Mouse (Mus musculus): ENCODE data around the gene Qrfpr.

Qrfpr gene

DNA sequence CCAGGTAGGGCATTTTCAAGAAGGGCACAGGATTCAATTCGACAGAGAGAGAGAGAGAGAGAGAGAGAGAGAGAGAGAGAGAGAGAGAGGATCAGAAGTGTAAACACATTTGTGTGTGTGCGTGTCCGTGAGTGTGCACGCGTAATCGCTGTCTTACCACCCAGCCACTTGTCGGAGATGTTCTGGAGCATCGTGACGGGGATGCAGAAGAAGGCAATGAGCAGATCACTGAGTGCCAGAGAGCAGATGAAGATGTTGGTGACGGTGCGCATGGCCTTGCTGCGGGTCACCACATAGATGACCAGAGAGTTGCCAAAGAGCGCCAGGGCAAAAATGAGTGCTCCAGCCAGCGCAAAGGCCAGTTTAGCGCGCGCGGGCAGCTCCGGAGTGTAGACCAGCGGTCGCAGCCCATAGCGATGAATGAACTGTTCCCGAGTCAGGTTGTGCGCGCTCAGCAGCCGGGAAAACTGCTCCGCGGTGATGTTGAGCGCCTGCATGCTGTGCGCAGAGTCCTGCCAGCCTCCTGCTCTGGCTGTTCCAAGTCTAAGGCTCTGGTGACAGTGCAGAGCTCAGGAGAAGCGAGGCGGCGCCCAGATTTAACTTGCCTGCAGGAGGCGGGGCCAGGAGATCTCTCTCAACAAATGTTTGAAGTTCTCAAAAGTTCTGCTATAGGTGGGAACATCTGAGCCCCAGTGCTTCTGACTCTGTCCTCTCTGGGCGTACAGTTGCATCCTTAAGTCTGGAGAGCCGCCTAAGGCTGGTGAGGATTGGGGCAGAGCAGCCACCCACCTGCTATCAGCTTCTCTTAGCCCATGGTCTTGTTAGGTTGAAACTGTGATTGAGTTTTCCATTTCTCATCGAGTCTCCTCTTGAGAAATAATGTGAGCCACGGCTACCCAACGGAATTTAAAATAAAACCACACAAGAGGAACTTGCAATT lies at the start of gene Qrfpr:
Gene Qrfpr, minus strand, starts transcription at position 571 of the 940 bp plus-strand sequence.
- DNase-seq, result no peak

DNA sequence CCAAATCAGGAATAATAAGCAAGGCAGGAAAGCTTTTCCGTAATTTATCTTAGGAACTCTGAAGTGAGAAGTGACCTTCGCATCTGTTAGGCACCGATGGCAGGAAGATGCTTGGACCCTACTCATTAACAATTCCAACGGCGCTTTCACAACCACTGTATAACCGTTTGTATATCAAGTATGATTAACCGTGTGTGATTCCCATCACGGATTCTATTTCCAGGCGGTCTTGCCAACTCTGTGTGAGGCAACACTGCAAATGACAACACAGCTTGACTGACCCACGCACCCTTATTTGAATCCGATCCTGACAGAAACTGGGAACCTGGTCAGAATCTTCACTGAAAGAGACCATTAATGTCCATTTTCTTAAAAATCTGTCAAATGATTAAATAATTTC lies 41.8 kb upstream of the Qrfpr start:
- DNase-seq, result no peak

- no peak for DNase-seq
Measured at GRCm38 (mm10) chr3:36263265-36263664, 41.2 kb upstream of the Qrfpr start.

DNA sequence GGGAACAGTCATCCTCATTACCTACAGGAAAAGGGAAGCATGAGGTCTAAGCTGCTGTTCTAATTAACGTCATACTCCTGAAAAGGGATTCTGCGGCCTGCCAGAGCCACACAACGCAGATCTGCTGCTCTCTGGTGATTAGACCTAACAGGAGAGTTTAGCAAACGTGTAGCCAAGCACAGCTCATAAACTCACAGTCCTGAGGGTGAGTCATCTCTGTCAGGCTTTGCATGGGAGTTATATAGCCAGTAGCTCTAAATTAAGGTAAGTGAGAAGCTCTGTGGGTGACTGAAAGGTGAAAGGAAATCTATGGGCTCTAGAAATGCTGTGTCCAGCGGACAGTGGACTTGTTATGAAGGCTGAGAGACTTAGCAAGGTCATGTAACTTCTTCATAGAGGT lies 28.5 kb upstream of the Qrfpr start:
- no peak for DNase-seq

DNA sequence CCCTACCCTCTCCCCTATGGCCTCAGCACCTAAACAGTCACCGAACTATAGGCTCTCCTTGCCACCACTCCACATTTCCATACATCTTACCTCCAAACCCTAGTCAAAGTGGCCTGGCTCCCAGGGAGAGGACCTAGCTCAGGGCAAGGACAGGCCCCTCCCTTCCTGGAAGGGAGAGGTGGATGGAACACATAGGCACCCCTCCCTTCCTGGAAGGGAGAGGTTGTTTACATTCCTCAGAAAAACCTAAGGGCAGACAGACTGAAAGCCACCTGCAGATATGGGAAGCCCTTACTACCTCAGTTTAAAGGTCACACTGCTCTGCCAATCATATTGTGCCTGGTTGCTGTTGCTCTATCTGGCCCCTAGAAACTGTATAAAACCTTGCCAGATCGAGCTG lies 26.3 kb upstream of the Qrfpr start:
- DNase-seq, result no peak

GRCm38 (mm10) chr3:36229941-36230340 lies 7.8 kb upstream of the Qrfpr start:
- DNase-seq, result no peak

GRCm38 (mm10) chr3:36227246-36227645 lies 5.1 kb upstream of the Qrfpr start:
- no peak for DNase-seq

DNA sequence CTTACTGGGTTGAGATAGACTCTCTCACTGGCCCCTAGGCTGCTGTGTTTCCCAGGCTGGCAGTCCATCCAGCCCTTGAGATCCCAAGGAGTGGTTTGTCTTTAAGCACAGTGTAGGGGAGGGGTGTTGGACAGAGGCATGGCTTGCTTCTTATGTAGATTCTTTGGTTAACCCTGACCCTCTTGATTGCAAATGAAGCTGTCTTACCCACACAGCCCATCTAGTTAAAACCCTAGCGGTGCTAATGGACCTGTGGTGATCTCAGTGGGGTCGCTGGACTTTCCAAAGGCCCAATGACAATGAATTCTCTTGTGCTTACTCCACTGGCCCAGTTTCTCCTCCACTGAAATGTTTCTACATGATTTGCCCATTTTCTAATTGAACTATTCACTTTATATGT lies 1.2 kb upstream of the Qrfpr start:
- no peak for DNase-seq

DNA sequence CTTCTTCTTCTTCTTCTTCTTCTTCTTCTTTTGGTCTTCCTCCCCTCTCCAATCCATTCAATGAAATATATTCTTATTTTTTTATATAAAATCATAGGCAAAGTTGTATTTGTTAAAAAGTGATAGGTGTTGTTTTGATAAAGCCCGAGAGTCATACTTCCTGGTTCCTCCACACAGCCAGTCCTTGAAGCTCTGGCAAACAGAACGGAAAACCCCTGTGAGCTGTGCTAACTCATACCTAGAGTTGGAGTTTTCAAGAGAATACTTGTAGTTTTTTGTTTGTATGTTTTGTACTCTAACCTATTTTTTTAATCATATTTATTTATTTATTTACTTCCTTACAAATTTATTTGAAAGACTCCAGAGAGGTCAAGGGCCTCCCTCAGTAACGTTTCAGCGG lies 9.4 kb downstream of the Qrfpr start:
- no peak for DNase-seq

GRCm38 (mm10) chr3:36210939-36211338 lies 11.2 kb downstream of the Qrfpr start:
- no peak for DNase-seq

DNA sequence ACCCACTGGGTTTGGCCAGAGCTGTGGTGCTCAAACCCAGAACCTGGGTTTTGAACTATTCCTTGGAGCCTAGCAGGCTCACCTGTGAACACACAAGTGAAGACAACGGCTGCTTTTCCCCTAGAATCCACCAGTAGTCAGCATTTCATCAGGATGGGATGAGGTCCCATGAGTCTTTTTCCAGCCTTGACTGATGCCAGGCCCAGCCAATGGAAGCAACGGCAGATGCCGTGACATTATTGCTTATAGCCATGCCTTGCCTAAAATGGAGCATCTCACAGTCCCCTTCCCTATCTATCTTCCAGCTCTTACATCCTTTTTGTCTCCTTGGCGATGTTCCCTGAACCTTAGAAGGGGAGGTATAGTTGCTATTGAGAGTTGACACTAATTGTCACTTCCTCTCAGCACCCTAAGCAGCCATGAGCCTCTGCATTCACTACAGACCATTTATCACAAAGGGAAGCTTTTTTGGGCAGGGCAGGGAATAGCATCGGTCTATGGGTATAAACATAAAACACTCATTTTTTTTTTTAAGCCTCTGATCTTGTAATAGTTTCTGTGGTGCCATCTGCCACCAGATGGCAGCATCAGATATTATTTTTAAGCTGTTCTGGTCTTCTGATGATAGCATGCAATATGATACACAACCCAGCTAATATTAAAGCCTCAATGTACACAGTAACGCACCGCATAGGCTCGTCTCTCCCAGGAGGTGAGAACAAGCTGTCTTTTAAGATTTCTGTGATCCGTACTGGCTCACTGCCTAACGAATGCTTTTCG lies 12.1 kb downstream of the Qrfpr start:
- no peak for DNase-seq

- DNase-seq, result no peak
Measured at GRCm38 (mm10) chr3:36207520-36208264, 14.4 kb downstream of the Qrfpr start.

DNA sequence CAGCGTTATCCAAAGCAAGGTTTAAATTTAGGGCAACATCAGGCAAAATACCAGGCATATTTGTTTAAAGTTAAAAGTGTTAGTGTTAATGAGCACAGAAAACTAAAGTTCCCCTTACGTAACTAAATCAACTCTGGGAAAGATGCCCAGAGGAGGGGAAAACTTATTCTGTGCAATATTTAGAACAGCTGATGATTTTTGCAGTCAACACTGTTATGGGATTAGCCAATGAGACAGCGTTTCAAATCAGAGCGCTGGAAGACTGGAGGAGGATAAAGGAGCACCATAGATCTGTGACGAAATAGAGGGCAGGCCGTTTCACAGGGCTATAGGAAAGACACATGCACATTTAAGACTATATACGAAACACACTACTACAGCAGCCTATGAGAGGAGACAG lies 19.2 kb downstream of the Qrfpr start:
- no peak for DNase-seq

DNA sequence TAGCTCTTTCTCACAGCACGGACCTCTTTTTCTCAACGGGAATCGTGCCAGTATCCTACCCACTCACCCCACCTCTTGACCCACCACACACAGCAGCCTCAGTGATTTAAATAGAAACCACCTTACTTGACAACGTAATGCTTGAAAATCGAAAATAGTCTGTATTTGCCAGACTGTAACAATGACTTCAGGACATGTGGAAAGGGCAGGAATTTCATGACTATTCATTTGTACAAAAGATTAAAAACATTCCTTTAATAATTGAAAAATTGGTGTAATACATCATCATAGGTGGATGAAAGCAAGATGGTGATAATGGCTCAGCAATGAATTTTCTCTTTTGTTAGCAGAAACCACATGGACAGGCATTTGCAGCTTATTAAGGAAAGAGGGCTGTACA lies 21.0 kb downstream of the Qrfpr start:
- DNase-seq, result no peak

- no peak for DNase-seq
Measured at GRCm38 (mm10) chr3:36189243-36189642, 32.9 kb downstream of the Qrfpr start.

DNA sequence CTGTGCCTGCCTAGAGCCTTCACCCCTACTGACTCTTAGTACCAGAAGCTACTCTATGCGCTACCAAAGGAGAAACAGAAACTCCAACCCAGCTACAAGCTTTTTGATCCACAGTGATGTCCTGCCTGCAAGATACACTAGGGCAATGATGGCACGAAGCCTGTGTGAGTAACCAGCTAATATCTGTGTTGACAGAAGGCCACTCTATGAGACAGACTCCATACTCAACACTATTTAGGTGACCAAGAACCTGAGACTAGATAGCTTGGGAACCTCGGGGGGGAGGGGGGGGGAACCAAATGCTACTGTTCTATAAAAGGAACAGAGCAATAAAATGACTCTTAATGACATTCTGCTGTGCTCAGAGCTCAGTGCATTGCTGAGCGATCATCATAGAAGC lies 35.6 kb downstream of the Qrfpr start:
- no peak for DNase-seq

- peak; percentile 12 for DNase-seq
Measured at GRCm38 (mm10) chr3:36181519-36181918, 40.6 kb downstream of the Qrfpr start.

DNA sequence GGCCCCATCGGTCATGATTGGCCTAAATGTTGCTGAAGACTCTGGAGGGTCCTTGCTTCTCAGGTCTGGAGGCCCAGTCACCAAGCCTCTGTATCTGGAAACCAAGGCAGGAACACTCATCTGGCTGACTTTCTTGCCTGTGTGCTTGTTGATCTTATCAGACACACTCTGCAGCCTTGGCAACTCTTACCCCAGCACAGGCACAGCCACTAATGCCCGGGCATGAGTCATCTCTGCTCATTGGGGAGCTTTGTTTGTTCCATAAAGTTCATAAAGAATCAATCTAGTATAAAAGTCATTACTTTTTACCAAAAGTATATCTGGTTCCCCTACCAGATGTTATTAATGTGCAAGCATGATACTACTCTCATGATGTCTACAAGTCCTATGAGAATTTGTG lies 48.4 kb downstream of the Qrfpr start:
- no peak for DNase-seq

DNA sequence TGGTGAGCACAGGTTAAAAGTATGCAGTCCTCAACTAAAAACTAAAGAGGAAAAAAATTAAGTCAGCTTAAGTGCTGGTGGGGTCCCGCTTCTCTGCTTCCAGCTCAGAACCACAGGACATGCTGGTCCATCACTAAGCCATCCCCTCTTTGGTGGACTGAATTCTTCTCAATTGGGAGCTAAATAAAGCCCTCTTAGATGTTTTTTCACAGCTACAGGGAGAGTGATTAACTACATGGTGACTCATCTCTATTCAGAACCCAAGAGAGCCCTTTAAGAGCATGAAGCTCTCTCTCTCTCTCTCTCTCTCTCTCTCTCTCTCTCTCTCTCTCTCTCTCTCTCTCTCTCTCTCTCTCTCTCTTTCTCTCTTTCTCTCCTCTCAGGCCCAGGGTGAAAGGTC lies 50.8 kb downstream of the Qrfpr start:
- DNase-seq, result no peak

- no peak for DNase-seq
Measured at GRCm38 (mm10) chr3:36170670-36171210, 51.4 kb downstream of the Qrfpr start.

DNA sequence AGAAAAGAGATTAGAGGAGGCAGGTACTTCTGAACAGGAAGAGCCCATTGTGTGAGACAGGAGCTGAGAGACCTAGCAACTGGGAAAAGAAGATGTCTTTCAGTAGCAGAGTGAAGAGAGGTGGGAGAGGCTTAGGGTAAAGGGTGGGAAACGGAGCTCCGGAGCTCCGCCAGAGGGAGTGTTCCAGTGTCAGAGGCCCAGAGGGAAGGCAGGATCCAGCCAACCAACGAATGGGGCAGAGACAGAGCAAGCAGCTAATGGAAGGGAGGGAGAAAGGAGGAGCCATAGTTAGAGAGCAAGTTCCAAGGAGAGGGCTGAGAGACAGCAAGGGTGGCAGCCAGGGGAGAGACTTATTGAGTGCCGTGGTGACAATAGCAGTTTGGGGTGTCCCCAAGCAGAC lies 66.8 kb downstream of the Qrfpr start:
- DNase-seq, result no peak

DNA sequence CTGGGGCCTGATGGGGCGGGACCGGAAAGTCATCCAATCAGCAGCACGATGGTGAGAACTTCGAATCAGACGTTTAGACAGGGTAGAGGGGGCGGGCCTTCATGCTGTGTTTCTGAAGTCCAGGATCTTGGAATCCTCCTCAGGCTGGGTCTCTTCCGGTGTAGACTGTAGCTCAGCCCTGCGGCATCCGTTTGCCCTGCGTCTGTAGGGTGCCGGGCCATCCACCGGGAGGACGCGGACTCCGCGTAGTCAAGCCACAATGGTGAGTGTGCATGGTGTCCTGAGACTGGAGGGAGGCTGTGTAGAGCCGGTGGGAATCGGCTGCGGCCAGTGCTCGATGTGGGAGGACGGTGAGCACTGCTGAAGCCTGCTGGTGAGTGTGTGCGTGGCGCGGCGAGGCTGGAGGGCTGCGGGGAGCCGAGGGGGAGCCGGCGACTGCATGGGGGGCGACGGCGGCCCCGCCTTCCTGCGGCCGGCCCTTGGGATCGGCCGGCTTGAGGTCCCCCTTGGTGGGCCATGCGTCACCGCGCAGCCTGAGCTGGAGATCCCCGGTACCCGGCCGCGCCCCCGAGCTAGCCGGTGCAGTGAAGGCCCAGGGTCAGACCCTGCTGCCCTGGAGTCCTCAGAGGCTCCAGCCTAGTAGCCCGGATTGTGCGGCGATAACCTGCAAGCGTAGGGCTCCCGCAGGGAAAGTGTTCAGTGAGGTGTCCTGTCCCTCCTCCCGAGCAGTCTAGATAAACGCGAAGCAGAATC lies 71.0 kb downstream of the Qrfpr start, which contains the start of gene D3Ertd254e:
Gene D3Ertd254e, plus strand, starts transcription at position 84 of the 753 bp plus-strand sequence.
- peak; percentile 88 for DNase-seq

All from thymus, postnatal 14 days (tissue).